Mouse (Mus musculus): Measurements from ENCODE around the gene Olfr1025-ps1. TPM values are rescaled to one million over a fixed set of nuclear protein-coding genes. Genes with fewer than 3 reads are reported as not detected.

The Olfr1025-ps1 gene
- not detected in 2 replicates for polyA plus RNA-seq (2014; fragmentation: Nextera tagmentation; extraction: Ambion mirVana)

- no peak for ATAC-seq (ENCODE audit: low FRiP score, low TSS enrichment)
- Histone ChIP-seq H3K9me3 (ENCODE audit: control insufficient read depth, low read length) (no peaks in the 10 kb centered on the region), H3K27me3 (ENCODE audit: control insufficient read depth, insufficient read depth, low read length) (no peaks in the 10 kb centered on the region), H3K4me2 (replicated peaks; ENCODE audit: low read depth, low read length) (no peak within 1 kb of the TSS), H3K27ac (ENCODE audit: low read depth, low read length) (no peak within 1 kb of the TSS), H3K4me3 (ENCODE audit: low read length) (no peak within 1 kb of the TSS), H3K36me3 (ENCODE audit: control insufficient read depth, insufficient read depth, low read length) (no peaks in the 10 kb centered on the region), H3K9ac (ENCODE audit: low read depth, low read length) (no peak within 1 kb of the TSS), H3K4me1 (ENCODE audit: control insufficient read depth, insufficient read depth, low read length) (no peaks in the 10 kb centered on the region)
- 64% methylated on average over 1 of the region's 1 CpGs for WGBS
Measured at GRCm38 (mm10) chr2:85914893-85915292, at the start of gene Olfr1025-ps1. Gene Olfr1025-ps1 (plus strand): TSS chr2:85915193.

GRCm38 (mm10) chr2:85868294-85868693 lies 46.7 kb upstream of the Olfr1025-ps1 start, which contains the start of gene Olfr1022:
Gene Olfr1022 (plus strand): TSS chr2:85868594.
- H3K4me3 ChIP-seq (ENCODE audit: low read length), result no peak within 1 kb of the TSS
- no peaks in the 10 kb centered on the region for H3K9me3 ChIP-seq (ENCODE audit: control insufficient read depth, low read length)
- no peaks in the 10 kb centered on the region for H3K36me3 ChIP-seq (ENCODE audit: control insufficient read depth, insufficient read depth, low read length)
- no peak within 1 kb of the TSS for H3K4me2 ChIP-seq (replicated peaks; ENCODE audit: low read depth, low read length)
- ATAC-seq (ENCODE audit: low FRiP score, low TSS enrichment), result no peak
- no peaks in the 10 kb centered on the region for H3K4me1 ChIP-seq (ENCODE audit: control insufficient read depth, insufficient read depth, low read length)
- WGBS, result 56% methylated on average over 2 of the region's 2 CpGs
- H3K27me3 ChIP-seq (ENCODE audit: control insufficient read depth, insufficient read depth, low read length), result no peaks in the 10 kb centered on the region
- H3K9ac ChIP-seq (ENCODE audit: low read depth, low read length), result no peak within 1 kb of the TSS
- no peak within 1 kb of the TSS for H3K27ac ChIP-seq (ENCODE audit: low read depth, low read length)

GRCm38 (mm10) chr2:85885340-85885739 lies 29.7 kb upstream of the Olfr1025-ps1 start, which contains the start of gene Olfr1023:
Gene Olfr1023 (plus strand): TSS chr2:85885640.
- 77% methylated on average over 2 of the region's 2 CpGs for WGBS
- H3K36me3 ChIP-seq (ENCODE audit: control insufficient read depth, insufficient read depth, low read length), result no peaks in the 10 kb centered on the region
- no peaks in the 10 kb centered on the region for H3K9me3 ChIP-seq (ENCODE audit: control insufficient read depth, low read length)
- no peak within 1 kb of the TSS for H3K4me3 ChIP-seq (ENCODE audit: low read length)
- no peaks in the 10 kb centered on the region for H3K4me1 ChIP-seq (ENCODE audit: control insufficient read depth, insufficient read depth, low read length)
- ATAC-seq (ENCODE audit: low FRiP score, low TSS enrichment), result no peak
- no peaks in the 10 kb centered on the region for H3K27me3 ChIP-seq (ENCODE audit: control insufficient read depth, insufficient read depth, low read length)
- H3K9ac ChIP-seq (ENCODE audit: low read depth, low read length), result no peak within 1 kb of the TSS
- no peak within 1 kb of the TSS for H3K27ac ChIP-seq (ENCODE audit: low read depth, low read length)
- no peak within 1 kb of the TSS for H3K4me2 ChIP-seq (replicated peaks; ENCODE audit: low read depth, low read length)

DNA sequence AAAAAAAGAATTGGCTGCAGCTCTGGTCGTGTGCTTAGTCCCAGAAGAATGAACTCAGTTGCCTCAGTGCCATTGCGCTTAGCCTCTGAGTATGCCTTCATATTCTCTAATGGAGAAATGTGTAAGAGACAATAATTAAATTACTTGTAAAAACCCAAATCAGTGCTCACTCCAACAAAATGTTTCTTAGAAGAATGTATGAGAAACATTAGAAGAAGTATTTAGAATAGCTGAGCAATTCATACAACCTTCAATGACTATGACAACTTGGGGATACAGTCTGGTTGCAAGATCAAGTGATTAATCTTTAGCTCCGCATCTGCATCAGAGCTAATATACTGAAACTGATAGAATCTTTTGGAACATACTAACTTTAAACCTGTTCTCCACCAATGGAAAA lies 10.0 kb upstream of the Olfr1025-ps1 start, which contains the start of gene Olfr1024:
TSS of gene Olfr1024 (minus strand) at position 101 of the 400 bp plus-strand sequence.
- 85% methylated on average over 3 of the region's 3 CpGs for WGBS
- Histone ChIP-seq H3K27me3 (ENCODE audit: control insufficient read depth, insufficient read depth, low read length) (no peaks in the 10 kb centered on the region), H3K36me3 (ENCODE audit: control insufficient read depth, insufficient read depth, low read length) (no peaks in the 10 kb centered on the region), H3K9me3 (ENCODE audit: control insufficient read depth, low read length) (0 out of 2 replicates have a peak, but pooled peaks cover 1% of the 10 kb centered on the region), H3K27ac (ENCODE audit: low read depth, low read length) (no peak within 1 kb of the TSS), H3K4me3 (ENCODE audit: low read length) (no peak within 1 kb of the TSS), H3K4me1 (ENCODE audit: control insufficient read depth, insufficient read depth, low read length) (no peaks in the 10 kb centered on the region), H3K9ac (ENCODE audit: low read depth, low read length) (no peak within 1 kb of the TSS), H3K4me2 (replicated peaks; ENCODE audit: low read depth, low read length) (no peak within 1 kb of the TSS)
- ATAC-seq (ENCODE audit: low FRiP score, low TSS enrichment), result no peak

- no peaks in the 10 kb centered on the region for H3K9me3 ChIP-seq (ENCODE audit: control insufficient read depth, low read length)
- no peaks in the 10 kb centered on the region for H3K27me3 ChIP-seq (ENCODE audit: control insufficient read depth, insufficient read depth, low read length)
- no peak overlapping the region for H3K27ac ChIP-seq (ENCODE audit: low read depth, low read length)
- no peak overlapping the region for H3K4me2 ChIP-seq (replicated peaks; ENCODE audit: low read depth, low read length)
- no peaks in the 10 kb centered on the region for H3K4me1 ChIP-seq (ENCODE audit: control insufficient read depth, insufficient read depth, low read length)
- H3K36me3 ChIP-seq (ENCODE audit: control insufficient read depth, insufficient read depth, low read length), result no peaks in the 10 kb centered on the region
- ATAC-seq (ENCODE audit: low FRiP score, low TSS enrichment), result no peak
- no peak overlapping the region for H3K9ac ChIP-seq (ENCODE audit: low read depth, low read length)
- H3K4me3 ChIP-seq (ENCODE audit: low read length), result no peak overlapping the region
Measured at GRCm38 (mm10) chr2:85913197-85913596, 1.8 kb upstream of the Olfr1025-ps1 start.

- H3K27ac ChIP-seq (ENCODE audit: low read depth, low read length), result no peak within 1 kb of the TSS
- ATAC-seq (ENCODE audit: low FRiP score, low TSS enrichment), result no peak
- H3K4me1 ChIP-seq (ENCODE audit: control insufficient read depth, insufficient read depth, low read length), result no peaks in the 10 kb centered on the region
- H3K27me3 ChIP-seq (ENCODE audit: control insufficient read depth, insufficient read depth, low read length), result no peaks in the 10 kb centered on the region
- H3K4me2 ChIP-seq (replicated peaks; ENCODE audit: low read depth, low read length), result no peak within 1 kb of the TSS
- H3K36me3 ChIP-seq (ENCODE audit: control insufficient read depth, insufficient read depth, low read length), result no peaks in the 10 kb centered on the region
- H3K9me3 ChIP-seq (ENCODE audit: control insufficient read depth, low read length), result no peaks in the 10 kb centered on the region
- 92% methylated on average over 3 of the region's 3 CpGs for WGBS
- H3K9ac ChIP-seq (ENCODE audit: low read depth, low read length), result no peak within 1 kb of the TSS
- no peak within 1 kb of the TSS for H3K4me3 ChIP-seq (ENCODE audit: low read length)
Measured at GRCm38 (mm10) chr2:85921258-85921657, 6.3 kb downstream of the Olfr1025-ps1 start, which contains the start of gene Olfr1026. Gene Olfr1026 (plus strand): TSS chr2:85921558.

DNA sequence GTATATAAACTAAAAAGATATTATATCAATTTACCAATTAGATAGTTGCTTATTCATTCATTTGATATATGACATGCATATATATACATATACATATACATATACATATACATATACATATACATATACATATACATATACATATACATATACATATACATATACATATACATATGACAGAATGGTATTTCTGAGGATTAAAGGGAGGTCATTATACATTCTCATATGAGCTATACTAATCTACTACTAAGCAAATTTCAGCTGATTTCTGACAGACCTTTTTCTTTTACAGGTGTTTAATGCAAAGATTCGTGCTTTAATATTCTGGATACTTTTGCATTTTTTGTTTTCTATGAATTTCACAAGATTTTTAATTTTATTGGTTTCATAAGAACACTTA lies 35.1 kb downstream of the Olfr1025-ps1 start, which contains the start of gene Olfr1028:
TSS of gene Olfr1028 (plus strand) at position 301 of the 400 bp plus-strand sequence.
- H3K9me3 ChIP-seq (ENCODE audit: control insufficient read depth, low read length), result no peaks in the 10 kb centered on the region
- H3K4me1 ChIP-seq (ENCODE audit: control insufficient read depth, insufficient read depth, low read length), result no peaks in the 10 kb centered on the region
- H3K4me3 ChIP-seq (ENCODE audit: low read length), result no peak within 1 kb of the TSS
- no peak for ATAC-seq (ENCODE audit: low FRiP score, low TSS enrichment)
- no peak within 1 kb of the TSS for H3K9ac ChIP-seq (ENCODE audit: low read depth, low read length)
- 81% methylated on average over 1 of the region's 1 CpGs for WGBS
- no peak within 1 kb of the TSS for H3K4me2 ChIP-seq (replicated peaks; ENCODE audit: low read depth, low read length)
- H3K27me3 ChIP-seq (ENCODE audit: control insufficient read depth, insufficient read depth, low read length), result no peaks in the 10 kb centered on the region
- H3K27ac ChIP-seq (ENCODE audit: low read depth, low read length), result no peak within 1 kb of the TSS
- no peaks in the 10 kb centered on the region for H3K36me3 ChIP-seq (ENCODE audit: control insufficient read depth, insufficient read depth, low read length)

Other genes with a start within 250 kb of the Olfr1025-ps1 start
- gene Olfr1006, start 236.4 kb upstream of the Olfr1025-ps1 start, polyA plus RNA-seq (2014; fragmentation: Nextera tagmentation; extraction: Ambion mirVana), result not detected in 2 replicates
- not detected in 2 replicates for gene Olfr1008, start 225.8 kb upstream of the Olfr1025-ps1 start, polyA plus RNA-seq (2014; fragmentation: Nextera tagmentation; extraction: Ambion mirVana)
- gene Olfr1009, start 199.8 kb upstream of the Olfr1025-ps1 start, polyA plus RNA-seq (2014; fragmentation: Nextera tagmentation; extraction: Ambion mirVana), result not detected in 2 replicates
- not detected in 2 replicates for gene Olfr1012, start 152.4 kb upstream of the Olfr1025-ps1 start, polyA plus RNA-seq (2014; fragmentation: Nextera tagmentation; extraction: Ambion mirVana)
- not detected in 2 replicates for gene Olfr1013, start 148.1 kb upstream of the Olfr1025-ps1 start, polyA plus RNA-seq (2014; fragmentation: Nextera tagmentation; extraction: Ambion mirVana)
- not detected in 2 replicates for gene Olfr1014, start 142.5 kb upstream of the Olfr1025-ps1 start, polyA plus RNA-seq (2014; fragmentation: Nextera tagmentation; extraction: Ambion mirVana)
- not detected in 2 replicates for gene Olfr1015, start 133.2 kb upstream of the Olfr1025-ps1 start, polyA plus RNA-seq (2014; fragmentation: Nextera tagmentation; extraction: Ambion mirVana)
- gene Olfr1016, start 112.6 kb upstream of the Olfr1025-ps1 start, polyA plus RNA-seq (2014; fragmentation: Nextera tagmentation; extraction: Ambion mirVana), result not detected in 2 replicates
- gene Olfr1018, start 96.7 kb upstream of the Olfr1025-ps1 start, polyA plus RNA-seq (2014; fragmentation: Nextera tagmentation; extraction: Ambion mirVana), result not detected in 2 replicates
- gene Olfr1019, start 69.7 kb upstream of the Olfr1025-ps1 start, polyA plus RNA-seq (2014; fragmentation: Nextera tagmentation; extraction: Ambion mirVana), result not detected in 2 replicates
- gene Olfr1020, start 68.2 kb upstream of the Olfr1025-ps1 start, polyA plus RNA-seq (2014; fragmentation: Nextera tagmentation; extraction: Ambion mirVana), result not detected in 2 replicates
- gene Olfr1022, start 46.6 kb upstream of the Olfr1025-ps1 start, polyA plus RNA-seq (2014; fragmentation: Nextera tagmentation; extraction: Ambion mirVana), result not detected in 2 replicates
- not detected in 2 replicates for gene Olfr1023, start 29.6 kb upstream of the Olfr1025-ps1 start, polyA plus RNA-seq (2014; fragmentation: Nextera tagmentation; extraction: Ambion mirVana)
- gene Olfr1024, start 10.1 kb upstream of the Olfr1025-ps1 start, polyA plus RNA-seq (2014; fragmentation: Nextera tagmentation; extraction: Ambion mirVana), result not detected in 2 replicates
- gene Olfr1026, start 6.4 kb downstream of the Olfr1025-ps1 start, polyA plus RNA-seq (2014; fragmentation: Nextera tagmentation; extraction: Ambion mirVana), result not detected in 2 replicates
- not detected in 2 replicates for gene Olfr1028, start 35.2 kb downstream of the Olfr1025-ps1 start, polyA plus RNA-seq (2014; fragmentation: Nextera tagmentation; extraction: Ambion mirVana)
- not detected in 2 replicates for gene Olfr1029, start 58.7 kb downstream of the Olfr1025-ps1 start, polyA plus RNA-seq (2014; fragmentation: Nextera tagmentation; extraction: Ambion mirVana)
- not detected in 2 replicates for gene Olfr1030, start 64.1 kb downstream of the Olfr1025-ps1 start, polyA plus RNA-seq (2014; fragmentation: Nextera tagmentation; extraction: Ambion mirVana)
- not detected in 2 replicates for gene Olfr1031, start 75.1 kb downstream of the Olfr1025-ps1 start, polyA plus RNA-seq (2014; fragmentation: Nextera tagmentation; extraction: Ambion mirVana)
- gene Olfr1032, start 90.3 kb downstream of the Olfr1025-ps1 start, polyA plus RNA-seq (2014; fragmentation: Nextera tagmentation; extraction: Ambion mirVana), result not detected in 2 replicates
- 1.3 and 3.2 TPM in 2 replicates for gene Olfr1033, start 105.4 kb downstream of the Olfr1025-ps1 start, polyA plus RNA-seq (2014; fragmentation: Nextera tagmentation; extraction: Ambion mirVana)
- gene Olfr1034, start 130.7 kb downstream of the Olfr1025-ps1 start, polyA plus RNA-seq (2014; fragmentation: Nextera tagmentation; extraction: Ambion mirVana), result 0.17 TPM in 1 of 2 replicates, not detected in the other
- not detected in 2 replicates for gene Olfr1036, start 158.8 kb downstream of the Olfr1025-ps1 start, polyA plus RNA-seq (2014; fragmentation: Nextera tagmentation; extraction: Ambion mirVana)
- gene Olfr1037, start 172.2 kb downstream of the Olfr1025-ps1 start, polyA plus RNA-seq (2014; fragmentation: Nextera tagmentation; extraction: Ambion mirVana), result not detected in 2 replicates
- not detected in 2 replicates for gene Olfr1039, start 220.7 kb downstream of the Olfr1025-ps1 start, polyA plus RNA-seq (2014; fragmentation: Nextera tagmentation; extraction: Ambion mirVana)
- not detected in 2 replicates for gene Olfr1040, start 231.5 kb downstream of the Olfr1025-ps1 start, polyA plus RNA-seq (2014; fragmentation: Nextera tagmentation; extraction: Ambion mirVana)
- gene Olfr1042, start 246.6 kb downstream of the Olfr1025-ps1 start, polyA plus RNA-seq (2014; fragmentation: Nextera tagmentation; extraction: Ambion mirVana), result not detected in 2 replicates